Mouse (Mus musculus) cerebellum, postnatal 25 days (tissue): ENCODE data around the gene Kcnip3.

ENCODE experiments used
- DNase-seq, 2 experiments: peaks; one replicate each; pipeline ENCODE4 v3.0.0; 2021; ENCODE audit warnings: mixed read lengths in 2 of 2

The Kcnip3 gene

DNA sequence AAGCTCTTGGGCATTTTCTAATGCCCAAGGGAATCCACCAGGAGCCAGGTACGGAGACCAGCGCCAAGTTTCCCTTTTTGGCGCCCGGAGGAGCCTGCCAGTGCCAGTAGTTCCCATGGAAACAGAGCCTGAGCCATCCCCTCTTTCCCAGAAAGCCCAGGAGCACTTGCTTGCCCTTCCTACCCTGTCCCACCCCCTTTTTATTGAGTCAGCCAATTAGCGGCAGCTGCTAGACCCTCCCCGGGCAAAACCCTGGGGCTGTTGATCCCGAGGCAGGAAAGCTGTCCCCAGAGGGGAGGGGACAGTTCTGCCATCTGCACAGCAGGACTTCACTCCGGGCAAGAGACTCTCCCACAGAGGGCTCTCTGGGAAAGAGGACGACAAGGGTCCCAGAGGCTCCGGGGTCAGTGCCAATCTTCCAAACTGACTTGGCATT lies at the start of gene Kcnip3:
Kcnip3 (minus strand) TSS at position 89 of the 436 bp plus-strand sequence.
- DNase-seq = peak; percentile 85 to 88

GRCm38 (mm10) chr2:127559070-127559966 lies 37.4 kb upstream of the Kcnip3 start:
- DNase-seq = peak; percentile 88 to 94

DNA sequence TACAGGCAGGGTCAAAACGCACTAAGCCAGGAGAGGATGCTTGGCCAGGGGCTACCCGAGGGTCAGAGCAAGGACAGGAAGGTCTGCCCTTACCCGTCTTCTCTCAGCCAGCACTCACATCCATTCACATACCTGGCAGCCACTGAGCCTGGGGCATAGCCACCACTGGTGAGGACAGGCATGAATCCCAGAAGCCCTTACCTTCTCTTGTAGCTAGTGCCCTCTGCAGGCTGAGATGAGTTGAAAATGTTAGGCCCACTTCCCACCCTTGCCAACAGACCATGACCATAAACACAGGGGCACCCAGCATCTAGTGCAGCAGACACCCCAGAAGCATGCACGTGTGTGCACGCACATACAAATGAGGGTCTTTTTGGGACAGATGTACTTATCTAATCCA lies 29.2 kb upstream of the Kcnip3 start:
- peak; percentile 88 to 90 for DNase-seq

GRCm38 (mm10) chr2:127550446-127550845 lies 28.6 kb upstream of the Kcnip3 start:
- DNase-seq = peak in 1 of 2 experiments; percentile 59

DNA sequence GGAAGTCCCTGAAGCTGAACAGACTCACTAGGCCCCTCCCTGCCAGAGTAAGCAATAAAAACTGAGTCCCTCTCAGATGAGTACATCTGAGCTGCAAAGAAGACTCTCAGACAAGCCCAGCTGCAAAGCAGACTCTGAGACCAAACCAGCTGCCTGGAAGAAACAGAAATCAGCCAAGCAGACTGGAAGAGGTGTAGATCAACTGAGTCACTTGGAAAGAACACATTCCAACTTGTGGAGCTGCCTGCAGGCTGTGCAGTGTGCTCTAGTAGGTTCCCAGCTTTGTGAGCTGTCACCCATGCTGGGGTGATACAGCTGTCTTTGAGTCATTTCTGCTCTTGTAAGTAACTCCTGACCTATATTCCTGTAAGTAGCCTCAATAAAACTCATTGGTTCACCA lies 27.8 kb upstream of the Kcnip3 start:
- peak; percentile 5 to 10 for DNase-seq

DNA sequence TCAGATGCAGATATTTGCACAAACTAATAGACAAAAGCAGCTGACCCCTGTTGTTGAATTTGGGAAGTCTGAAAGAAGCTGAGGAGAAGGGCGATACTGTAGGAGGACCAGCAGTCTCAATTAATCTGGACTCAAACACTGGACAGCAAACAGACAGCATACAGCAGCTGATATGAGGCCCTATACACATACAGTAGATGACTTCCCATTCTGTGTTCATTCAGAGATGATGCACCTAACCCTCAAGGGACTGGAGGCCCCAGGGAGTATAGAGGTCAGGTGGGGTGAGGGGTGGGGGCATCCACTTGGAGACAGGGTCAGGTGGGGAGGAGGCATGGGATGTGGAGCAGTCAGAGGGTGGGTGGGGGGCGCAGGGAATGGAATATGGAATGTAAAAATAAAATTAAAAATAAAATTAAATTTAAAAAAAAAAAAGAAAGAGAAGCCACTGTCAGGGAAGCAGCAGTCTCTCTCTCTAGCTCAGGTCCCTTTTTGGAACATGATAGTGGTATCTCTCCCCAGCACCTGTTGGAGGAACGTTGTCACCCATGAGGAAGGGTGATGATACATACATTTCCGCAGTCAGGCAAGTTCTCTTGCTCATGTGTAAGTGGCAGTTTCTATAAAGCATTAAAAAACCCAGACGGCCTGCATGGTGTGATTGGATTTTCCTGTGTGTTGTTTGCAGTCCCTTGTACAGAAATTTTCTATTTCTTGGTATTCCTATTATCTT lies 26.6 kb upstream of the Kcnip3 start:
- peak in 1 of 2 experiments; percentile 1 for DNase-seq

- DNase-seq = peak; percentile 42 to 52
These were observed 19.8 kb upstream of the Kcnip3 start for GRCm38 (mm10) chr2:127541697-127542096.

DNA sequence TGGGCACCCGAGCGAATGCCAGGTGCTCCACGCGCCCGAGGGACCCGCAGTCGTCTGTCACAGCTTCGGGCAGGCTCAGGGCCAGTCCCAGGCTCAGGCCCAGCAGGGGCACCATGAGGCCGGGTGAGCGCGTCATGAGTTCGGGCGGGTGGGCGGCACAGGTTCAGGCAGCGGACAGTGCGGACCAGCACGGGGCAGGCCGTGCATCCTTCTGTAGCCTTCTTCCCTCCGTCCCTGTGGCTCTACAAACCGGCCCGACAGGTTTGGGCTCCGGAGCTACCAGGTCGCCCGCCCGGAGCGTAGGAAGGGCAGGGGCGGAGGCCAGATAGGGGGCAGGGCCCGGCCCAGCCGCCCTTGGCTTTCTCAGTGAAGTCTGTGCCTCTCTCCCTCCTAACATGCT lies 19.3 kb upstream of the Kcnip3 start, which contains the start of gene Prom2:
Prom2 (minus strand) TSS at position 283 of the 400 bp plus-strand sequence.
- peak in 1 of 2 experiments; percentile 61 for DNase-seq

DNA sequence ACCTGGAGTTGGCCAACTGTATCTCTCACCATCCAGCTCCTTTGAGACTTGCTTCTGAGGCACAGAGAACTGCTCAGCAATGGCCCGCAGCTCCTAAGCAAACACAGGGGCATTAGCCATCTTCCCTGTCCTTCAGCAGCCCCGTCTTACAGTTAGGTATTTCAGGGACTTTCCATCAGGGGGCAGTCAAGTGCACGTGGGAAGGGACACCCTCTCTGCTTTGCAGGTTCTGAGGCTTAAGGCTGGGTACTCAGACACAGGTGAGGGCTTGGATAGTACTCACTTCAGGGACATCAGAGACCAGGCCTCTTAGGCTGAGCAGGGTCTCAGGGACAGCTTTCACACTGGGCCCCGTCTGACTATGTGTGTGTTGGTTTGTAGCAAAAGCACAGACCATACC lies 17.6 kb upstream of the Kcnip3 start:
- DNase-seq = peak; percentile 66 to 76

GRCm38 (mm10) chr2:127537548-127537947 lies 15.7 kb upstream of the Kcnip3 start:
- DNase-seq = peak in 1 of 2 experiments; percentile 29

- peak in 1 of 2 experiments; percentile 61 for DNase-seq
These were observed 13.5 kb upstream of the Kcnip3 start for GRCm38 (mm10) chr2:127535363-127535762.

- DNase-seq = no peak
These were observed 10.5 kb upstream of the Kcnip3 start for GRCm38 (mm10) chr2:127532379-127532778.

DNA sequence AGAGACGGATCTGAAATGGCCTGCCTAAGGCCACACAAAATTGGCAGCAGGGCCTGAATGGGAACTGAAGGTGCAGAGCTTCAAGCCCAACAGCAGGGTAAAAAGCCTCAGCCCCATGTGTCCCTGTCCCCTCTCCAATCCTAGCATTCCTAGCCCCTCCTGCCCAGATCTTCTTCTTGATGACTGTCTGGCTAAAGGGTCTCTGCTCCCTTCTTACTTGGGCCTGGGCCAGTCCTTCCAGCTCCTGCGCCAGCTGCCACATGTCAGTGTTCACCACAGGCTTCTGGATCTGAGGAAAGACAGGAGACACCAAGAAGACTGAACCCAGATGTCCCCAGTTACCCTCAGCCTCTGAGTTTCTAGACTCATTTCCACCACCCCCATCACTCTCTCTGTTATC lies 9.7 kb upstream of the Kcnip3 start:
- DNase-seq = no peak

GRCm38 (mm10) chr2:127530418-127530817 lies 8.5 kb upstream of the Kcnip3 start:
- DNase-seq = no peak

DNA sequence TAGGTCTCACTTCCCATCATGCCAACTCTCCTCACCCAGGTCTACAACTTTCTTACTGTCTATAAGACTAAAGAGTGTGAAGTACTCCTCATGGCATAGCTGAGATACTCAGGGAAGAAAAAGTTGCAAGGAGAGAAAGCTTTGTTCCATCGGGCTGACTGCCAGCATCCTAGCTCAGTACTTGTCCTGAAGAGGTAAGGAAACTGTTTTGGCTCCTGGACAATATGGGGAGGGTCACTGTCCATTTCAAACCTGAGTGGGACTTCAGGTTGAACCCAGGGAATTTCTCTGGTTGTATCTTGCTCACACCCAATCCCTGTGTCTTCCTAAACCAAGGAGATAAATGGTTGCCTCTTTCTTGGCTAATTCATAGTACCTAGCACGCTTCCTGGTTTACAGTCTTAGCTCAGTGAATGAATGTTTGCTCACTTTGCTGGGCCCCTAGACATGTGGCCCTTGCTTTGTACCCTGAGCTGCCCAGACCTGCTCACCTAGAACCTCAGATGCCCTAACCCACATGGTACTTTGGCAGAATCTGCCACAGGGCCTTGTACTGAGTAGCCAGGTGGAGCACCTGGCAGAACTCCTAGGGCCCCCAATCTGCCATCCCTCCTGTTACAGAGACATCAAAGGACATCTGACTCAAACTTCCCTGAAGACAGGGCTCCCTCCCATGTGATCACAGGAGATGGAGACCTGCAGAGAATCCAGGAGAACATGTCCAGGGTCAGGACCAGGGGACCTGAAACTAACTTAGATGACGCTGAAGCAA lies 3.3 kb upstream of the Kcnip3 start:
- DNase-seq = peak; percentile 79 to 83

GRCm38 (mm10) chr2:127523950-127524729 lies 2.2 kb upstream of the Kcnip3 start:
- DNase-seq = peak; percentile 93 to 94

DNA sequence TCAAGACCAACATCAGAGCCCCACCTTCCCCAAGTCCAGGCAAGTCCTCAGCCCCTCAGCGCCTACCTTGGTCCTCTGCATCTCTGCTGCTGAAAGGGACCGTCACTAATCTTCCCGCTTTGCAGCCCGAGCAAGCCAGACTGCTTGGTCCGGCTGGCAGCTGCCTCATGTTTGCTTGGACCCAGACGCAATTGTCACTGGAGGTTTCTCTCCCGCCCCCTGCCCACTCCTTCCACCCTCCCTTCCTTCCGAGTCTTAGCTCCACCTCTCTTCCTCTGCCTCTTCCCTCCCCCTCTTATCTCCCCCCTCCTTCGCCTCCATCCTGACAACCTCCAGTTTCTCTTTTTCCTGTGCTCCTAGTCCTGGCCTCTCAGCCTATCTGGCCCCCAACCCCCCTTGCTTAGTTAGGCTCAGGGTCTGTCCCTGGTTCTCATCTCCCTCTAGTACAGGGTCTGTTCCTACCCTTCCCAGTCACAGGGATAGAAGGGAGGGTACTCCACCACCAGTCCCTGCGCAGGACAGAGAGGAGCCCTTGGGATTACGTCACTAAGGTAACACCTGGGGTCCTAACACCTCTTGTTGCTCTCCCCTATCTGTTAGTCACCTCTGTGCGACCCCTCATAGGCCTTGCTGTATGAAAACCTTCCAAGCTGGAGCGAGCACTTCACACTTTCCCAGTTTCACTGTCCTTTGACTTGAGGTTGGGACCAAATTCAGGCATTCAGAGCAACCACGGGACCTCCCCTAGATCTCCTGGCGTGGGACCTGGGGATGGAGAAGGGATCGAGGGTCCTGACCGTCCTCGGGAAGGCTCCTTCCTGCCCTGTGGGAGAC lies 505 bp downstream of the Kcnip3 start:
- peak; percentile 89 to 91 for DNase-seq

GRCm38 (mm10) chr2:127520123-127520522 lies 1.8 kb downstream of the Kcnip3 start:
- DNase-seq = peak; percentile 56 to 60

DNA sequence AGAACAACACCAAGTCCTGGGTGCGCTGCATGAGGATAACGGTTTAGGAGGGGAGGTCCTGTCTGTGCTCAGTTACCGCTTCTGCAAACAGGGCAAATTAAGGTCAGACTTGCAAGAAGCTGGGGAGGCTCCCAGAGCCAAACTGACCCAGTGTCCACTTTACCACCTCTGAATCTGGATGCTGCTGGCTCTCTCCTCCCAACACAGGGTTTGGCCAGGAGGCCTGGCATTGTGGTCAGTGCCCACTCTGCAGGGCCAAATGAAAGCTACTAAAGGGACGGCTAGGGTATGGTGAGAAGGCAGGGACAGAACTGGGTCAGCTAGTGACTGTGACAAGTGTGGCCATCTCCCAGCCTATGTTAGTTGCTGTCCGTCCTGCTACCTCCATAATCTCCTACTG lies 2.6 kb downstream of the Kcnip3 start:
- DNase-seq = peak; percentile 51 to 54

GRCm38 (mm10) chr2:127518831-127519230 lies 3.1 kb downstream of the Kcnip3 start:
- DNase-seq = no peak

DNA sequence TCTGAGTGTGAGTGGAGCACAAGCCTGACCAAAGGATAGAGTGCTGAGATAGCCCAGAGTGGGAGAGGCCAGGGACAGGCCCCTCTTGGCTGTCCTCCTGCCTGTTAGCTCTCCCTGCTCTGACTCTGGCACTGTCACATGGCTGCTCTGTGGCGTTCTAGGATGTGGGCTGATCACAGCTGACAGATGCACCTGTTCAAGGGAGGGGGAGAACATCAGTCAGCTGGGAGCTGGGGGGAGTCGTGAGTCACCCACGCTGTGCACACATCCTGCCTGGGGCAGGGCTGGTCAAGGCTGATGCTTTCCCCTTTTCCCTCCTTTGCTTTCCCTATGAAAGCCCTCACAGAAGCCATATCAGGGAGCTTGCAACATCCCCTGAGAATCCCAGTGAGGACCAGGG lies 3.6 kb downstream of the Kcnip3 start:
- no peak for DNase-seq
